Mouse (Mus musculus) C2C12 (cell line): ENCODE measurements around the gene Cts6. TPM values are rescaled to one million over a fixed set of nuclear protein-coding genes. Genes with fewer than 3 reads are reported as not detected.
"Not testable (repeated sequence)": the region's sequence is repeated elsewhere in the genome, so short reads cannot be mapped to it uniquely, and the experiment has no call there.

ENCODE experiments used
- H3K27me3 ChIP-seq: one replicate; pipeline ENCODE4 v1.6.1; 2011; ENCODE audit not compliant: control insufficient read depth, insufficient read depth, insufficient read length
- H3K36me3 ChIP-seq: one replicate; pipeline ENCODE4 v1.6.1; 2011; ENCODE audit not compliant: control insufficient read depth, insufficient read depth
- H3K4me3 ChIP-seq: one replicate; pipeline ENCODE4 v1.5.1; 2011; ENCODE audit warnings: mild to moderate bottlenecking, control low read depth; ENCODE audit not compliant: poor library complexity, insufficient read depth, severe bottlenecking
- H3K79me2 ChIP-seq: one replicate; pipeline ENCODE4 v1.6.1; 2011; ENCODE audit not compliant: control insufficient read depth, insufficient read depth
- H3K79me3 ChIP-seq: one replicate; pipeline ENCODE4 v1.6.1; 2011; ENCODE audit warnings: low read depth, control low read depth
- H3ac ChIP-seq: one replicate; pipeline ENCODE3; 2011; ENCODE audit warnings: low read depth; ENCODE audit not compliant: control insufficient read depth, insufficient read length
- CEBPB ChIP-seq: IDR thresholded peaks from one replicate; pipeline ENCODE4 v1.6.1; 2011; ENCODE audit warnings: low read depth, mild to moderate bottlenecking, control low read depth, moderate library complexity
- CTCF ChIP-seq: IDR thresholded peaks from one replicate; pipeline ENCODE4 v1.5.1; 2011; ENCODE audit not compliant: control insufficient read depth, insufficient read depth, insufficient read length
- FOSL1 ChIP-seq: IDR thresholded peaks from one replicate; pipeline ENCODE4 v1.8.0; 2011; ENCODE audit warnings: mild to moderate bottlenecking, low read length; ENCODE audit not compliant: poor library complexity, insufficient read depth, severe bottlenecking
- MAX ChIP-seq: IDR thresholded peaks from one replicate; pipeline ENCODE4 v1.6.1; 2011; ENCODE audit warnings: mild to moderate bottlenecking, control low read depth
- MYOD1 ChIP-seq: IDR thresholded peaks from one replicate; pipeline ENCODE4 v1.6.1; 2011; ENCODE audit warnings: low read depth; ENCODE audit not compliant: control insufficient read depth, insufficient read length
- MYOG ChIP-seq: IDR thresholded peaks from one replicate; pipeline ENCODE4 v1.6.1; 2011; ENCODE audit not compliant: control insufficient read depth, insufficient read length; ENCODE audit errors: extremely low read depth
- USF1 ChIP-seq: IDR thresholded peaks from one replicate; pipeline ENCODE4 v1.6.1; 2011; ENCODE audit warnings: low read depth, mild to moderate bottlenecking, control low read depth, moderate library complexity
- long read RNA-seq, 2 experiments: library from polyadenylated mRNA; unstranded; transcript quantifications; one replicate each; pipeline ENCODE4 v2.0.0; 2019 to 2020
- polyA plus RNA-seq: library from polyadenylated mRNA; unstranded; fragments of >200 nt; fragmentation: generic; extraction: Trizol; gene quantifications from one replicate; pipeline ENCODE4 v1.2.1, GENCODE M21; 2012; ENCODE audit warnings: missing spikeins

Cts6 gene
- polyA plus RNA-seq = not detected
- long read RNA-seq, experiment 1 = 0 reads
- long read RNA-seq, experiment 2 = 0 reads

GRCm38 (mm10) chr13:61203310-61203709, at the start of gene Cts6:
Cts6 (minus strand) TSS chr13:61203410.
- H3K36me3 ChIP-seq = no peaks in the 10 kb centered on the region
- no peaks in the 10 kb centered on the region for H3K79me2 ChIP-seq
- no peak within 1 kb of the TSS for H3ac ChIP-seq
- H3K27me3 ChIP-seq = no peaks in the 10 kb centered on the region
- TF ChIP-seq MYOG = no peak
- TF ChIP-seq CEBPB = no peak
- TF ChIP-seq MAX = no peak
- no peak for TF ChIP-seq CTCF
- TF ChIP-seq USF1 = no peak
- TF ChIP-seq FOSL1 = no peak
- TF ChIP-seq MYOD1 = no peak
- no peaks in the 10 kb centered on the region for H3K79me3 ChIP-seq
- H3K4me3 ChIP-seq = no peak within 1 kb of the TSS

DNA sequence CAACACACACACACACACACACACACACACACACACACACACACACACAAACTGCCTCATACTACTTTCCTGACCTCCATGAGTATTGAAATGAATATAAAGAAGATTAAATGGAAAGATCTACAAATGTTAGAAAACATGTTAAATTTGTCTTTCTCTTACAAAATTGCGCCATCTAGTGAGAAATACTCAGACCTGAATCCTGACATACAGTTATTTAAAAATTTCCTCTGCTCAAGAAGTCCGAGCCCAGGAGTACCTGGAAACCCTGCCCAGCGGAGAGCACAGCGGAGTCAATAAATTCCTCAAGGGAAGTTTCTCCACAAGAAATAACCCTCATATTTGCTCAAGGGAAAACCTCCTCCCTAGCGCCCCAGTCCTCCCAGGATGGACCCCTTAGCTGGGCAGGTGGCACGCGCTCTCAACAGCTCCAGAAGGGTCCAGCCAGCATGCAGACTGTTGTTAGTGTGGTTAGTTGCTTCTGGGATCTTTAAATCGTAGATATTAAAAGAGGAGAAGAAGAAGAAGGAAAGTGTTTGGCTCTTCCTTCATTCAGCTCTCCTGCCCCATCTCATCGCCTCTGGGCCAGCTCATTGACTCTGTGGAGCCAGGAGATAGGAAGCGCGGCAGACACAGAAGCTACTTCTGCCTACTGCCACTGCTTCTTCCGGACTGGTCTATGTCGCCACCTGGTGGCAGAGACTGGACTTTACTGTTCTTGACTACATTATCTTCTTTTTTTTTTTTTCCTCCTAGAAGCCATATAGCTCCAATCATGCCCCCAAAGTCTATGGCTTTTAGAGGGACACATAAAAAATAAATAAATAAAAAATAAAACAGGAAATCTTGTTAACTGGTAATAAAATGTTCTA, 38.1 kb upstream of the Cts6 start:
- H3K79me2 ChIP-seq = no peaks in the 10 kb centered on the region
- H3K4me3 ChIP-seq = no peak overlapping the region
- H3ac ChIP-seq = no peak overlapping the region
- no peaks in the 10 kb centered on the region for H3K27me3 ChIP-seq
- no peaks in the 10 kb centered on the region for H3K36me3 ChIP-seq
- H3K79me3 ChIP-seq = no peaks in the 10 kb centered on the region
- no peak for TF ChIP-seq MAX
- TF ChIP-seq MYOG = no peak
- TF ChIP-seq FOSL1 = no peak
- TF ChIP-seq CTCF = no peak
- TF ChIP-seq CEBPB = no peak
- no peak for TF ChIP-seq USF1
- TF ChIP-seq MYOD1 = no peak

DNA sequence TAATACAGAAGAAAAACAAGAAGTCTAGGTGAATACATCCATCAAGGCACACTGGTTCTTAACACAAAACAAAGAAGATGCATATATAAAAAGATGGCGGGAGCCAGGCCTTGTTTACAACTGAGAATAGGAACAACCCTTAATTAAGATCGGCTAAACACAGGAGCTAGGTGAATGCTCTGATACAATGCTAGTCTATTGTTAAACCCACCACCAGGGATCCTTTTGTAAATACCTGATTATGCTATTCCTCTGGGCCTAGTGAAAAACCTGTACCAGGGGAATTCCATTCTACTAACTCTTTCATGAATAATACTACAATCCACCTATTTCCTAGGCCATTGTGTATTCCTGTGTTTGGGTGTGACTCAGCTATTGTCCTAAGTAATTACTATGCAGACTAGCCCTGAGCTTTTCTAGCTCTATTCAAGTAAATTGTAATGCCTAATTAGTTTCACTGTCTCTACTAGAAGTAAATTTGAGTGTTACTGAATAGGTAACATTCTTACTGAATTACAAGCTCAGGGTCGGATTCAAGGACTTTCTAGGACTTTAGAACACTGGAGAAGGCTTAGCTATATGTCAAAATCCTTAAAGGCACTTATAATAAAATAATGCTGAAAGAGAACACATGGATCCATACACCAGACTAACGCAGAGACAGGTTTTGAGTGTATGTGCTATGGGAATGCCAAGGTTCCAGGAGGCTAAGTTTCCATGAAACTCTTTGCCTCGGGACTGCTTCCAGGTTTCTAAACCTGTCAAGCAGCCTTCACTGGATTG, 17.9 kb downstream of the Cts6 start:
- H3K36me3 ChIP-seq, H3K4me3 ChIP-seq, H3K79me2 ChIP-seq, H3ac ChIP-seq, H3K27me3 ChIP-seq, H3K79me3 ChIP-seq: not testable (repeated sequence)

- no peak for TF ChIP-seq MAX
- no peak for TF ChIP-seq MYOD1
- no peak for TF ChIP-seq MYOG
- no peak for TF ChIP-seq CEBPB
- TF ChIP-seq USF1 = no peak
- no peak for TF ChIP-seq CTCF
- no peak for TF ChIP-seq FOSL1
These were observed 38.6 kb downstream of the Cts6 start for GRCm38 (mm10) chr13:61164622-61165021.

DNA sequence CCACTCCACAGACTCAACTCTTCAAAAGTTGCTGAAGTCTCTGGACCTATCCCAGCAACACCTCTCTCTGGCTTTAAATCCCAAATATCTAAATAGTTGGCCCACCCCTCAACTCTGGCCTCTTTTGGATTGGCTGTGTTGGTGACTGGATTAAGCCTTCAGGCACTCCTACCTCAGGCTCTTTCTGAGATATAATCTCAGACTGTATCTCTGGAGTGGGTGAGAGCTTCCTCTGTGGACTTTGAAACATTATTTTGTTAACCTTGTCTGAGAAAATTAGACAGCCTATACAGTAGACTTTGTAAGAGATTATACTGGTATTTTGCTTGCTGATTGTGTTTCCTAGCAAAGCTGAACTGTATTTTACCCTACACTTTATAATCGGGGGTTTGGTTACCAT, 39.1 kb downstream of the Cts6 start, which contains the start of gene Ctsr:
Ctsr (minus strand) TSS at position 101 of the 400 bp plus-strand sequence.
- no peak for TF ChIP-seq CEBPB
- TF ChIP-seq CTCF = no peak
- no peak for TF ChIP-seq USF1
- no peak for TF ChIP-seq FOSL1
- H3K79me2 ChIP-seq = no peaks in the 10 kb centered on the region
- no peak within 1 kb of the TSS for H3K4me3 ChIP-seq
- no peaks in the 10 kb centered on the region for H3K79me3 ChIP-seq
- H3K36me3 ChIP-seq = no peaks in the 10 kb centered on the region
- no peak within 1 kb of the TSS for H3ac ChIP-seq
- no peaks in the 10 kb centered on the region for H3K27me3 ChIP-seq

More at GRCm38 (mm10) chr13:61164622-61165021, 38.6 kb downstream of the Cts6 start:
- no peaks in the 10 kb centered on the region for H3K79me3 ChIP-seq
- no peaks in the 10 kb centered on the region for H3K27me3 ChIP-seq
- no peaks in the 10 kb centered on the region for H3K36me3 ChIP-seq
- H3K4me3 ChIP-seq = no peak overlapping the region
- H3ac ChIP-seq = no peak overlapping the region
- no peaks in the 10 kb centered on the region for H3K79me2 ChIP-seq

Other genes with a start within 250 kb of the Cts6 start
- not detected for gene Ctsj, start 197.5 kb downstream of the Cts6 start, polyA plus RNA-seq
- gene Ctsq, start 162.8 kb downstream of the Cts6 start, polyA plus RNA-seq = not detected
- not detected for gene Ctsr, start 39.2 kb downstream of the Cts6 start, polyA plus RNA-seq
- not detected for gene Cts8, start 51.9 kb upstream of the Cts6 start, polyA plus RNA-seq
- gene Gm49398, start 85.4 kb upstream of the Cts6 start, polyA plus RNA-seq = not detected
- gene Cts7, start 154.8 kb upstream of the Cts6 start, polyA plus RNA-seq = not detected